Mouse (Mus musculus): Measurements from ENCODE around the gene Slc22a3.

- TF ChIP-seq CTCF (IDR thresholded peaks at IDR 0.05; ENCODE audit: low read depth) (no peak), EP300 (IDR thresholded peaks at IDR 0.05; ENCODE audit: low read depth) (no peak)
Measured at GRCm38 (mm10) chr17:12466501-12467000, 41.0 kb downstream of the Slc22a3 start.
